Mouse (Mus musculus) forebrain, embryonic 11.5 days (tissue): ENCODE measurements around the gene Opcml. TPM values are rescaled to one million over a fixed set of nuclear protein-coding genes. Genes with fewer than 3 reads are reported as not detected.

Experiments
- ATAC-seq: fragments of 200-750 bp; cut with Nextera tagmentation; replicated peaks from 2 replicates; pipeline ENCODE4 v1.8.0; 2017; ENCODE audit warnings: moderate TSS enrichment; ENCODE audit not compliant: low FRiP score
- DNase-seq: peaks from one replicate; pipeline ENCODE4 v3.0.0-alpha.2; 2017; ENCODE audit warnings: low spot score
- H3K27ac ChIP-seq: fragments of 300-500 bp; sonication (generic); 2 replicates; pipeline ENCODE4 v1.5.1; 2014; ENCODE audit warnings: low read depth, low read length
- H3K27me3 ChIP-seq: fragments of 300-500 bp; sonication (generic); 2 replicates; pipeline ENCODE4 v1.6.1; 2014; ENCODE audit warnings: mild to moderate bottlenecking, low read length, mixed read lengths; ENCODE audit not compliant: control insufficient read depth, insufficient read depth
- H3K36me3 ChIP-seq: fragments of 300-500 bp; sonication (generic); 2 replicates; pipeline ENCODE4 v1.6.1; 2014; ENCODE audit warnings: mild to moderate bottlenecking, low read length, moderate library complexity, mixed read lengths; ENCODE audit not compliant: control insufficient read depth, insufficient read depth
- H3K4me1 ChIP-seq: fragments of 300-500 bp; sonication (generic); replicated peaks from 2 replicates; pipeline ENCODE4 v1.6.1; 2014; ENCODE audit warnings: low read length, mixed read lengths; ENCODE audit not compliant: control insufficient read depth, insufficient read depth
- H3K4me2 ChIP-seq: fragments of 300-500 bp; sonication (generic); 2 replicates; pipeline ENCODE4 v1.6.1; 2014; ENCODE audit warnings: low read depth, mild to moderate bottlenecking, low read length, moderate library complexity, mixed read lengths; ENCODE audit not compliant: severe bottlenecking
- H3K4me3 ChIP-seq: fragments of 300-500 bp; sonication (generic); 2 replicates; pipeline ENCODE4 v1.5.1; 2014; ENCODE audit warnings: low read depth, low read length
- H3K9ac ChIP-seq: fragments of 300-500 bp; sonication (generic); 2 replicates; pipeline ENCODE4 v1.6.1; 2014; ENCODE audit warnings: low read length
- H3K9me3 ChIP-seq: fragments of 300-500 bp; sonication (generic); 2 replicates; pipeline ENCODE4 v1.6.1; 2016; ENCODE audit warnings: low read length, mixed read lengths; ENCODE audit not compliant: control insufficient read depth
- WGBS: fragments of 180-500 bp; shearing (Covaris S2); extraction: QIAGEN DNeasy Blood & Tissue Kit; methylation state at CpG from one replicate; pipeline ENCODE4 v1.1.7; 2014; 5-methylcytosine and 5-hydroxymethylcytosine counted together
- polyA plus RNA-seq: library from polyadenylated mRNA; unstranded; fragments of >200 nt; fragmentation: Nextera tagmentation; extraction: Ambion mirVana; gene quantifications from 2 replicates; pipeline ENCODE4 v1.2.1, GENCODE M21; 2014

Gene Opcml
- polyA plus RNA-seq, 1 experiment from 2014 or later, result 2.4 TPM

DNA sequence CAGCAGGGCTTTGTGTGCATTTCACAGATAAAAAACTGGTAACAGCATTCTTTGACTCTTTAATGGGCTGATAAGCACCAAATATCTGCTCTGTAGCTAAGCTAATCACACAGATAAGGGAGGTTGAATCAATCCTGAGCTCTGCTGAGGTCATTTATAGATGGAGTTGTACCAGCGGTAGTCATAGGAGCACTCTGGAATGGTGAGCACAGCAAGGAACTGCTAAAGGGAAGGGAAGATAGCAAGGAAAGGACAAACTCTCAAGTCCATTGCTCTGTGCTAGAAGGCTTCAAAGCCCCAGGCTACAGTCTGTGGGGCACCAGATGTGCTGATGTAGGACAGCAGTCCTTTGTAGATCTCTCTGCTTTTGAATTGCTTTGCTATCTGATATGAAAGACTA, 529.2 kb downstream of the Opcml start:
- no peak overlapping the region for H3K4me2 ChIP-seq
- no peak overlapping the region for H3K9ac ChIP-seq
- no peaks in the 10 kb centered on the region for H3K36me3 ChIP-seq
- ATAC-seq, result no peak
- no peak for DNase-seq
- no peaks in the 10 kb centered on the region for H3K9me3 ChIP-seq
- H3K27me3 ChIP-seq, result no peaks in the 10 kb centered on the region
- H3K27ac ChIP-seq, result no peak overlapping the region
- H3K4me3 ChIP-seq, result no peak overlapping the region
- no peaks in the 10 kb centered on the region for H3K4me1 ChIP-seq
- WGBS, result 70% methylated on average over 1 of the region's 1 CpGs

DNA sequence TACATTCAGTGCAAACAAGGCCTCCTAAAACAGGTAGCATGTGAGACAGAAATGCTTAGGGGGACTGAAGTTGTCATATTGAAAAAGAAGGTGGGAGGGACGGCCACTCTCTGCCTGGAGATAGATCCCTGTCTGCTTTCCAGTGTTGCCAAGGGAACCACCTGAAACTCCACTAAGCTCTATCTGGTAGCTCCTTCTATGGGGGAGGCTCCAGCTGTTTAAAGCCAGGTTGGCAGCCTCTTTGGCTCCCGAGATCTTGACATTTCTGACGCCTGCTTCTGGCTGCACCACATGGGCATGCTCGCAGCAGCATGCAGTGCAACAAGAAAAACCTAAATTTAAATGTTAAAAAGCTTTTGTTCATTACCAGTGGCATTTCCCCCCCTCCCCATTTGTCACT, 537.4 kb downstream of the Opcml start:
- H3K27me3 ChIP-seq, result no peaks in the 10 kb centered on the region
- ATAC-seq (no peak), DNase-seq (no peak)
- 39% methylated on average over 4 of the region's 4 CpGs for WGBS
- no peak overlapping the region for H3K4me2 ChIP-seq
- H3K9me3 ChIP-seq, result no peaks in the 10 kb centered on the region
- no peaks in the 10 kb centered on the region for H3K4me1 ChIP-seq
- no peak overlapping the region for H3K4me3 ChIP-seq
- H3K9ac ChIP-seq, result no peak overlapping the region
- no peaks in the 10 kb centered on the region for H3K36me3 ChIP-seq
- no peak overlapping the region for H3K27ac ChIP-seq

DNA sequence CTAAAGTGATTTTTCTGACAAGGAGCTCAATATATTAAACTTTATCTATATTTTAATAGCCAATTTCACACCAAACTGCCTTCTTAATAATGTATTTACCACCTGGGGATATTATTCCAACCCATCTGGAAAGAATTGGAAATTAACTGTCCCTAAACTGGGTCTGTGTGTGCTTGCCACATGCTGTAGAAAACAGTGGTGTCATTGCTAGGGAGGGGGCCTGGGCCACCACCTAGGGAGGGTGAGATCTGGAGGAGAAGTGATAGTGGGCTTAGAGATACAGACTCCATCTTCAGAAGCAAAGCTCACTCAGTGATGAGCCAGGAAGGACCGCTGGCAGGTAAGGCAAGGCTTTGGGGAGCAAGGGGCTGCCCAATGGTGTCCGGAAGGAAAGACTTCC, 537.9 kb downstream of the Opcml start:
- no peak overlapping the region for H3K9ac ChIP-seq
- 85% methylated on average over 2 of the region's 2 CpGs for WGBS
- ATAC-seq (no peak), DNase-seq (no peak)
- H3K27me3 ChIP-seq, result no peaks in the 10 kb centered on the region
- no peak overlapping the region for H3K27ac ChIP-seq
- H3K4me1 ChIP-seq, result no peaks in the 10 kb centered on the region
- no peak overlapping the region for H3K4me2 ChIP-seq
- no peak overlapping the region for H3K4me3 ChIP-seq
- H3K9me3 ChIP-seq, result no peaks in the 10 kb centered on the region
- H3K36me3 ChIP-seq, result no peaks in the 10 kb centered on the region

DNA sequence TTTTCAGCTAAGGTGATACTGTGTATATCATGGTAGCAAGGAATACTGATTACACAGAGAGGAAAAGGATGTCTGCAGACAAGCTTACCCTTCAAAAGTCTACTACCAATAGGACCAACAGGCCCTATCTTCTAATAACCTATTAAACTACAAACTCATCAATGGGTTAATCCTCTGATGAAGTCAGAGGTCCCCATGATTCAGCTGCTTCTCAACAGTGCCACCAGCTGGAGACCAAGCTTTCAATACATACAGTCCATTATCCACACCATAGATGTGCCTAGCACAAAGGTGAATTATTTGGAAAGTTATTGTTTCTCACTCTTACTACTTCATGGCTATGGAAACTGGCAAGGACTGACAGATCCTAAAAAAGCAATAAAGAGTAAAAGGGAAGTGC, 538.9 kb downstream of the Opcml start:
- Histone ChIP-seq H3K27ac (no peak overlapping the region), H3K9me3 (no peaks in the 10 kb centered on the region), H3K4me2 (no peak overlapping the region), H3K36me3 (no peaks in the 10 kb centered on the region), H3K4me3 (no peak overlapping the region), H3K27me3 (no peaks in the 10 kb centered on the region), H3K9ac (no peak overlapping the region), H3K4me1 (no peaks in the 10 kb centered on the region)
- ATAC-seq, result no peak
- DNase-seq, result no peak

DNA sequence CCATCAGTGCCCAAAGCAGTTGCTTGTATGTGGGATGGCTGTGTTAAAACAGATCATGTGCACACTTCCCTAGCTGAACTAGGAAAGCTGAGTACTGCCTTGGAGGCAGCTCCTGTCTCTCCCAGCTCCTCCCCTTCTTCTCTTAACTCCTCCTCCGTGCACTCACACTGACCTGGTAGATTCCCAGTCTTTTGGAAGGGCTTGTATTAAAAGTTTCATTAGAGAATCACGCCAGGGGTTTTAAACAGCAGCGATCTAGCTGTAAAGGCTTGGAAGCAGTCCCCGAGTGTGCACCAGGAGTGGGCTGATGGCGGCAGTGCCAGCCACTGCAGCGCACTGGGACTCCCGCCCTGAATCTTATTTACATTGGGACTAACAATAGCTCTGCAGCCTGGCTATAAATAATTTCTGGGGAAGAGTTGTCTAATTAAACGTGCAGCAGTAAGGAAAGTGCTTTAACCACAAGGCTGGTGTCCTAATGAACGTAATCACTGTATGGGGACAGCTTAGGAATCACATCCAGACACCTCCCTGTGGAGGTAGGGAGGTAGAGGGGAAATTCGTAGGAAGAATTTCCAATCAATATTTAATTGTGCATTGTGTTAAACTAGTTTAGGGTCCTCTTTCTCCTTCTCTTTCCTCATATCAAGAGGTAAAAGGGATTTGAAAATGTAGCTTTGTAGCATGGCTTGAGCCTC, 546.1 kb downstream of the Opcml start:
- H3K36me3 ChIP-seq, result no peaks in the 10 kb centered on the region

DNA sequence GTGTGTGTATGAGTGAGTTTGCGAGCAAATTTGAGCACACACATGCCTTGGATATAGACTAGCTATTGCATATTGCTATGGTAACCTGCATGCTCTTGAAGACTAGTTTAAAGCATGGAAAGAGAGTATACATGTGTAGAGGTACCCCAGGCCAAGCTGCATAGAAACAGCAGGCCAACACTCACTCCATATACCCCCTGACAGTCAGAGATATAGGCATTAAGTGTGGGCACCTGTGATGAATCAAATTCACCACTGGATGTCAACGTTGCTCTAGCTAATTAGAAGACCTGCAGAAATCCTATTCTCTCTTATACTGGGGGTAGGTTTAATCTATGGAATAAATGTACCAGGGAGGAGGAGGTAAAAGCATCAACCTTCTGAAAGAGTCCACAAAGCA, 547.3 kb downstream of the Opcml start:
- no peak overlapping the region for H3K9ac ChIP-seq
- H3K4me2 ChIP-seq, result no peak overlapping the region
- H3K27ac ChIP-seq, result no peak overlapping the region
- ATAC-seq (no peak), DNase-seq (no peak)
- no peaks in the 10 kb centered on the region for H3K9me3 ChIP-seq
- H3K27me3 ChIP-seq, result no peaks in the 10 kb centered on the region
- H3K4me3 ChIP-seq, result no peak overlapping the region
- WGBS, result 70% methylated on average over 2 of the region's 2 CpGs
- no peaks in the 10 kb centered on the region for H3K4me1 ChIP-seq
- H3K36me3 ChIP-seq, result no peaks in the 10 kb centered on the region

More for the DNA sequence above, 546.1 kb downstream of the Opcml start:
- ATAC-seq, result peak; percentile 61
- no peak overlapping the region; the same call in 1 of the 2 replicates for H3K9ac ChIP-seq
- H3K9me3 ChIP-seq, result no peaks in the 10 kb centered on the region
- DNase-seq, result peak; percentile 51
- H3K27me3 ChIP-seq, result no peaks in the 10 kb centered on the region
- 30% methylated on average over 10 of the region's 10 CpGs for WGBS
- H3K4me1 ChIP-seq, result no peaks in the 10 kb centered on the region
- H3K27ac ChIP-seq, result no peak overlapping the region
- no peak overlapping the region for H3K4me3 ChIP-seq
- H3K4me2 ChIP-seq, result peak overlapping the region; percentile 6; the same call in 1 of the 2 replicates

DNA sequence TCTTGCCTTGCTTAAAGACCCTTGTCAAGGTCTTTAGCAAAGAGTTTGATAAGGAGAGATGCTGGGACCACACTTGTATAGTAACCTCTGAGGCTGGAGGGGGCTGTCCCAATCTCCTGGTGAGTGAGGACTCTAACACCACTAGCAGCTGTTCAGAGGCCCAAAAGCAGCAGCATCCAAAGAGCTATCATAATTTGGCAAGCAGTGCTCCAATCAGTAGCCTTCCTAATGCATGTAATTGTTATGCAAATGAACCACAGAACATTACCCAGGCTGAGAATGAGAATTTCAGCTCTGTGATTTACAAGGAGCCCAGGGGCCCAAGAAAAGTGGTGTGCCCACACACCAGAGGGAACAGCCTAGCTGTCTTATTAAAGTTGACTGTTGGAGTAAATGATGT, 564.4 kb downstream of the Opcml start:
- no peak overlapping the region for H3K27ac ChIP-seq
- H3K9ac ChIP-seq, result no peak overlapping the region
- ATAC-seq, result no peak
- H3K36me3 ChIP-seq, result no peaks in the 10 kb centered on the region
- H3K4me2 ChIP-seq, result no peak overlapping the region
- H3K4me3 ChIP-seq, result no peak overlapping the region
- no peaks in the 10 kb centered on the region for H3K9me3 ChIP-seq
- H3K4me1 ChIP-seq, result 0 out of 2 replicates have a peak, but pooled peaks cover 2% of the 10 kb centered on the region
- no peaks in the 10 kb centered on the region for H3K27me3 ChIP-seq
- DNase-seq, result no peak

DNA sequence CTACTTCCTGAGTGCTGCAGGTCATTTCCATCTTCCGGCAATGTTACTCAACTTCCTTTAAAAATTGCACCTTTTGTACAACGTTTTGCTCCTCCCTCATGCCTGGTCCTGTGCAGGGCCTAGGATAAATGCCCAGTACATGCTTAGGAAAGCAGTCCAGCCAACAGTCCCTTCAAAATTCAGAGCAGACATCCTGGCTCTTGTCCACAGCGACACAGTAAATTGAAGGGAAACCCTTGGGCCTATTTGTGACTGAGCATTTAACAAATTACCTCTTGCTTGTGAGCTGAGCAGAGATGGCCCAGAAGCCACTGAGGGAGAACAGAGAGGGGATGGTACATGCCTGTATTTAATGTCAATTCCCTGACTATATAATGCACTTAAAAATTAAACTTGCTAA, 567.4 kb downstream of the Opcml start:
- no peak for ATAC-seq

DNA sequence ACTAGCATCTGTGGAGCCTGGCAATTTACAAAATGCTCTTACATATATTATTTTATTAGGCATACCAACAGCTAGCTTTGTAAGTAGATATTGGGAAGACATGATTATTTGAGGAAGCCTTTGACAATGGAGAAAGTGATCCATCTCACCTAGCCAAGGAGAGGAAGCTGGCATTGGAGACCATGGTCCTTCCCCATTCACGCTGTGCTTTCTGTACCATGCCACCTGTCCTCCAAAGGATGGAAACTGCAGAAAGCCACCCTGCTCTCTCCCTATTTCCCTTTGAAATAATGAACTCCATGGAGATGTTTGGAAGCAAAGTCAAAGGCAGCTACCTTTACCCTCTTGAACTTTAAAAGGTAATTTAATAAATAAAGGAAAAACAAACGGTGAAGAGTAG, 570.1 kb downstream of the Opcml start:
- no peak for DNase-seq
- 90% methylated on average over 2 of the region's 2 CpGs for WGBS
- no peak for ATAC-seq

More for the DNA sequence above, 567.4 kb downstream of the Opcml start:
- H3K27ac ChIP-seq, result no peak overlapping the region
- H3K4me3 ChIP-seq, result no peak overlapping the region
- no peaks in the 10 kb centered on the region for H3K36me3 ChIP-seq
- WGBS, result 82% methylated on average over 3 of the region's 3 CpGs
- DNase-seq, result no peak
- H3K4me1 ChIP-seq, result 0 out of 2 replicates have a peak, but pooled peaks cover 2% of the 10 kb centered on the region
- H3K9ac ChIP-seq, result no peak overlapping the region
- no peaks in the 10 kb centered on the region for H3K9me3 ChIP-seq
- H3K4me2 ChIP-seq, result no peak overlapping the region
- no peaks in the 10 kb centered on the region for H3K27me3 ChIP-seq

More for the DNA sequence above, 570.1 kb downstream of the Opcml start:
- Histone ChIP-seq H3K27me3 (no peaks in the 10 kb centered on the region), H3K4me2 (no peak overlapping the region), H3K27ac (no peak overlapping the region), H3K9ac (no peak overlapping the region), H3K9me3 (no peaks in the 10 kb centered on the region), H3K36me3 (no peaks in the 10 kb centered on the region), H3K4me3 (no peak overlapping the region), H3K4me1 (no peaks in the 10 kb centered on the region)
